Mouse (Mus musculus): ENCODE measurements around the gene Katnb1.
A peak's percentile ranks its signal among the peaks of the same experiment; 100 is the strongest.

Katnb1 gene

DNA sequence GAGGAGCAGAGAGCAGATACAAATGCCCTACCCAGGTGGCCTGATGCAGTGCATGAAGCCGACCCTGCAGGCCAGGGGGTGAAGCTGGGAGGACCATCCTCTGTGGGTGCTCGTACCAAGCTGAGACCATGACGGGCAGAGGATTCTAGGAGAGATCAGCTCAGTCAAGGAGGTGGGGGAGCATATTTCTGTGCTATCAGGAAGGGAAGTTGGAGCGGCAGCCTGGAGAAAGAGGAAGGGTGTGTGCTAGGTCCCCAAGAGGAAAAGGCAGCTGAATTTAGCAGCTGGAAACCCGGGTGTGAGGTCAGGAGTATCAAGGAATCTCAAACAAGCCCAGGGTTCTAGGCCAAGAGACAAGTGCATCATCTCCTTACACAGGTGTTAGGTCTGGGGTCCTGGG, 59.6 kb downstream of the Katnb1 start:
- no peak for DNase-seq (ENCODE audit: low spot score in 2 of 2)

DNA sequence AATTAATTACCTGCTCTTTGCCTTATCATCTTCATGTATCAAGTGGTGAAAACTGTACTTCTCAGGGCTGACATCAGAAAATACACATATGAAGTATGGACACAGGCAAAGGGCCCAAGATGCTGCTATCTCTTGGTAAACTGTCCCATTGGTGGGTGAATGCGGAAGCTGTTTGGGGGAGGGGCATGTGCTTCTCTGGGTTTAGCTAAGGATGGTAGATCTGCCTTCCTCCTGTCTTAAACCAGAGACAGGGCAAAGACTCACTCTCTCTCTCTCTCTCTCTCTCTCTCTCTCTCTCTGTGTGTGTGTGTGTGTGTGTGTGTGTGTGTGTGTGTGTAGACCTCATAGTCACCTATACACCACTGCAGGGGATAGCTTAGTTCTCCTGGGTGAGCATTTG, 60.0 kb downstream of the Katnb1 start:
- DNase-seq (ENCODE audit: low spot score in 2 of 2), result no peak

DNA sequence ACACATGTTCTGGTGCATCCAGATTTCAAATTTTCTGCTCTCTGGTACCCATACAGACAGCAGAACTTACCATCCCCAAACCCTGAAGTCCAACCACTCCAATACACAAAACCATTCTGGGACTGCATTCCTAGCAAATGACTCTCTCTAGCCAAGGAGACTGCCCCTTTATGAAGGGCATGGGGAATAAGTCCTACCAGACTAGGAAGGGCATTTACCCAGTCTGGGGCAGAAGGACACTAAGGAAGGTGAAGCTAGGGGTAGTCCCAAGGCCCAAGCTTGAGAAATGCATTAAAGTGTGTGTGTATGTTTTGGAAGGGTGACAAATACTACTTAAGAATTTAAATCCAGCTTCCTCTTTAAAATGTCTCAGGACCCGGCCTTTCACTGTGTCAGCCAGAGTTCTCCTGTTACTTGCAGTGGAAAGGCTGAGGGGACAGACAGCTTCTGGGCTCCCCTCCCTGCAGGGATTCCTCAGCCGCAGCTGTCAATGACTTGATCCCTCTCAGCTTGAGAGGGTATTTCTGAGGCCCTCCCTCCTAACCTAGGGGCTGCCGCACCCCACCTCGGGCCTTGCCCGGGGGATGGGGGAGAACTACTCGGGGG, 60.6 kb downstream of the Katnb1 start:
- no peak for DNase-seq (ENCODE audit: low spot score in 2 of 2)

DNA sequence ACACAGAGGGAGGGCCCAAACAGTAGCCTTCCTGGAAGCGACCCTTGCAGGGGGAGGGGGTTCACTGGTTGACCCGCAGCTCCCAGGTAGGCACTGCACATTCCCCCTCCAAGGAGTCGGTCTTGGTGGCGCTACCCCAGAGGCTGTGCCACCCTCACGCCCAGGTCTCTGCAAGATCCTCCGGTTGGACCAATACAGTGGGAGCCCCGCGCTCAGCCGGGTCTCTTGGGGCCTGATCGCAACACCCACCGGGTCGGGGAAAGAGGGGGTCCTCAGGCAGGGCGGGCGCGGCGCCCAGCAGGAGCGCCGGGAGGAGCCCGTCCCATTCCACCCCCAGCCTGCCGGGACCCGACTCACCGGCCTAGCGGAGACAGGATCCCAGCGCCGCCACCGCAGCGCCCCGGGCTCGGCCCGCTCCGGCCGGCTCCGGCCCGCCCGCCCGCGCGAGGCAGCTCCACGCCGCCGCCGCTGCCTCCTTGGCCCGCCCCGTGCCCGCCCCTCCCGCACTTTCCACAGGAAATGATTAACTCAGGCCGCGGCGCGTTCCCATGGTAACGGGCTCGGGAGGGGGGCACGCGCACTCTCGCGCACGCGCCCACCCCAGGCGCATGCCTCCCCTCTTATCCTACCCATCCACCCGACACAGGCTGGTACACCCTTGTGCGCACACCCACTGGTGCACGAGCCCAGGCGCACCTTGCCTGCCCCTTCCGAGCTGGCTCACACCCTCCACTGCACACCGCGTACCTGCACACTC, 61.3 kb downstream of the Katnb1 start:
- DNase-seq (ENCODE audit: low spot score in 2 of 2), result peak; percentile 48 to 55

DNA sequence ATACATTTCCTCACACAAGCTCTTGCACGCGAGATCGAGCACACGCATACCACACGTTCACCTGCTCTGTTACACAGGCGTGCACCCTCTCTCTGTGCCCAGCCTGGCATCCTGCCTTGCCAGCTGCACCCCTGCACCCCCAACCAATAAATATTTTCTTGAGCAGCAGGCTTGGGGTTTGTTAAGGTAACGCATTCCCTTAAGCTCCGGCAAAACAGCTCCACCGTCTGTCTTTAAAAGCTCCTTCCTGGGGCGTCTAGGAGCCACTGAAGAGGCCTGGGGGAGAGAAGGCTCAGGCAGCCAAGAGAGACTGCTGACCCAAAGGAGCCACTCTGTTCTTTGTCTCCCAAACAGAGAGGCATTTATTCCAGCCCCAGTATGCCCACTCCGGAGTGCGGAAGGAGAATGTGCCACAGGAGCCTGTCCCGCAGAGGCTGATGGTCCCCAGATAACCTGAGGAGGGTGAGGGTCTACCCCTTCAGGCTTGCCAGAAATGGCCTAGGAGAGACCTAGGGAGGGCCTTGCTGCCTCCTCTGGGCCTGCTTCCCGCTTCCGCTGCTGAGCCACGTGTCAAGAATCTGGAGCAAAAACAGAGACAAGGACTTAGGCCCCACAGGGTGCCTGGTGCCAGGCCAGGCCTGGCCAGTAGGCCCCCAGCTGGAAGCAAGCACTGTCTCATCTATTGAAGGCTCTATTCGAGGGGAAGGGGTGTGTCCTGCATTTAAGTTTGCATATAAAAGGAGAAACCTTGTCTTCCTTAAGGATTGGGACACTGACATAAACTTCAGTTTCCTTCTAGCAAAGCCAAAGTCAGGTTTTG, 62.2 kb downstream of the Katnb1 start:
- no peak for DNase-seq (ENCODE audit: low spot score in 2 of 2)

DNA sequence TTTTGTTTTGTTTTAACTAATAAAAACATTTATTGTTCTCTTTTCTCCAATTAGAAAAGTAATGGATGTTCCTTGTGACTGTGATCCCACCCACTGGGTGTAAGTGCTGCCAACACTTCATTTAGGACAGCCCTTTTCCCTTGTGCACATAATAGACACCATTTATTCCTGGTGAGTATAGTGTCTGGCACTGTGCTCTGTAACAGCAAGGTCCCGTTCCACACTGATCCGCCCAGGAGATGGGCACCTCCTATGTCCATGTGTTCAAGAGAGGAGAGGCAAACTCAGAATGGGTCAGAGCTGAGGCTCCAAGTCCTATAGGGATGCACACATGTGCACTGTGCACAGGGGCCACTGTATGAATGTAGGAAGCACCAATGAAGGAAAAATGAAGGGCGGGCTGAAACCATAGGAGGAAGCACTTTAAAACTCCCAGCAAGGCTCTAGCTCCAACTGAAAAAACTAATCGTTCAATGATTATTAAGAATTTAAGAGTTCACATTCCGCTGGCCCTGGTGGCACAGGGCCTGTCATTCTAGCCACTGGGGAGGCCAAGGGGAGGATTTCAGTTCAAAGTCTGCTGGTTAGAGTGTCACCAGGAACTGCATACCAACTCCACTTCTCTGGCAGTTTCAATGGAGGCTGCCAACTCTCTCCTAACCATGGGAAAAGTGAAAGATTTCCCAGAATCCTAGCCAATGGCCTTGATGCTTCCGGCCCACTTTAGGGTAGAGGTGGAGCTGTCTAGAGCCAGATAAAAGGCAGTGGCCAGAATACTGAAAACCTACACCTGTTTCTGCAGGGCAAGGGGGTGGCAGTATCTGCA, 63.0 kb downstream of the Katnb1 start:
- no peak for DNase-seq (ENCODE audit: low spot score in 2 of 2)

DNA sequence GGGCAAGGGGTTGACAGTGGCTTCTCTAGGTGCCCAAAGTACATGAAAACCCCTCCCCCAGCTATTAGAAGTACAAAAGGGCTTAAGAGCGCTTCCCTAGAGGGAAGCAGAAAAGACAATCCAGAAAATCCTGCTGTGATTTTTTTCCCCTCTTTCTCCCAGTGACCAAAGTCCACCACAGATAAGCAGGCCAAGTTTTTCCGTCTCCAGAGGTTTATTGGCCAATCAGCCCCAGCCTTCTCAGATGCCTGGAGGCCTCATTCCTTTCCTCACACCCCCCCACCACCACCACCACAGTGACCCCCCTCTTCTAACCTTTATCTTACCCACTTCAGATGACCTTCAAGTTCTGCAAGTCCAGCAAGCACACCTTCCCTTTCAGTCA, 63.6 kb downstream of the Katnb1 start:
- no peak for DNase-seq (ENCODE audit: low spot score in 2 of 2)

DNA sequence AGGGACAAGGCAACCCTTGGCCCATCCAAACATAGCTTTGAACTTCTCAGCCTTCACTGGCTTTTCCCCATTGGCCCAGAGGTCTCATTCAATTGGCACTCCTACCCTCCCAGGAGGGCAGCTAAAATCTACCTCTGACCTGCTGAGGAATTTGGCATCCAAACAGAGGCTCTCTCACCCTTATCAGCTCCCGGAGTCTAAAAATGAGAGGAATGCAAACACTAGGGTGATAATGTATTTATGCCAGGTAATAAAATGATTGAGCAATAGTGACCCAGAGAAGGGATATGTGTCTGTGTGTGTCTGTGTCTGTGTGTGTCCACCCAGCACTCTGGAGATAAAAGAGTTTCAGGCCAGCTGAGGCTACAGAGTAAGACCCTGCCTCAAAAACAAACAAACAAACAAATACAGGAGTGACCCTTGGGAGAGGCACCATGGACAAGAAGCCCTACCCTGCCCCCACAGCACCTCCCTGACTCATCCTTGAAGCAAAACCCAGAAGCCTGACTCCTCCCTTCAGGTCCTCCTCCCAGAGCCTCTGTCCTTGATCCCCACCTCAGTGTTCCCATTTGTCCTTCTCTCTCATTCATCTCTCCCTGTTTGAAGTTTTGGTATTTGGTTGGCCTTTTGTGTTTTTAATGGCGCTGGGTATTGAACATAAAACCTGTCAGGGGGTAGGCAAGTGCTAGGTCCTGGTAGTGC, 65.2 kb downstream of the Katnb1 start:
- no peak for DNase-seq (ENCODE audit: low spot score in 2 of 2)

DNA sequence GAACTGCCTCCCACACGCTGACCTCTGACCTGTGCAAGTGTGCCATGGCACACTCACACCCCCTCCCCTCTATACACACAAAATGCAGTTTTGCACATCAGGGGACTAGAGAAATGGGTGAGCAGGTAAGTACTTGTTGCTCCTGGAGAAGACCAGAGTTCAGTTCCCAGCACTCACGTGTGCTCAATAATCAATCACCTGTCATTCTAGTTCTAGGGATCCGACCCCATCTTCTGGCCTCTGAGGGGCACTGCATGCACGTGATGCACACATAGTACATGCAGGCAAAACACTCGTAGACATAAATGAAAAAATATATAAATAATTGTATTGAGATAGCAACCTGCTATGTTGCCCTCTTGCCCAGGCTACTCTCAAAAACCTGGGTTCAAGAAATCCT, 65.9 kb downstream of the Katnb1 start:
- no peak for DNase-seq (ENCODE audit: low spot score in 2 of 2)

DNA sequence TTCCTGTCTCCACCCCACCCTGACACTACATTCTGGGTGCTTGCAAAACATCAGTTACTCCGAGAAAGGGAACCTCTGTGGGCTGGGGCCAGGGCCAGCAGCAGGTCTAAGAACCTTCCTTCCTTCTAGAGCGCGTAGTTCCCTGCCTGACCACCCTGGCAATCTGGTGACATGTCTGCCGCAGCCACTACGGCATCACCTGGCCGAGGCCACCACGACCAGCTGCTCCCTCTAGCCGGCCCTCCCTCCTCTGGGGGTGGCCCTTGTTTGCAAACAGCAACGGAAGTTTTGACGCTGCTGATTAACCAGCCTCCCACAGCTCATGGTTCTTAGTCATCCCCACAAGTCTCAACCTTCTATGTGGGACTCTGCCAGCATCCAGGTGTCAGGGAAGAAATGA, 68.4 kb downstream of the Katnb1 start:
- DNase-seq (ENCODE audit: low spot score in 2 of 2), result no peak

DNA sequence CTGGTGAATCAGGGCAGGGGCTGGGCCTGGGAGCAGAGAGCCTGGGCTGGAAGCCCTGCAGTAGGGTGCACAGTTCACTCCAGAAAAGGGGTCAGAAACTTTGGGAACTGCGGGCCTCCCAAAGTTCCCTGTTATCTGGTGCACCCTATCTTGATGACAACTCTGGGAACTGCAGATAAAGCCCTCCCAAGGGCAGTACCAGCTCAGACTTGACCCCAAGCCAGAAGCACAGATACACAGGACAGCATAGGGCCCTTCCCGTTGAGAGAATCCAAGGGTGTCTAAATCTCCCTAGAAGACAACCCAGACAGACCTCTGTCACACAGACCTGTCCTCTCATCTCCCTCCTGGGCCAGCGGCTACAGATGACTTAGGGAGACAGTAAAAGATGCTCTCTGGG, 69.6 kb downstream of the Katnb1 start:
- DNase-seq (ENCODE audit: low spot score in 2 of 2), result no peak

Measured in spleen, postnatal 36 days (tissue).